Mouse (Mus musculus) kidney, embryonic 14.5 days (tissue): Measurements from ENCODE around the gene Rab11fip5. TPM values are rescaled to one million over a fixed set of nuclear protein-coding genes. Genes with fewer than 3 reads are reported as not detected.

Experiments
- ATAC-seq: fragments of 200-750 bp; cut with Nextera tagmentation; 2 replicates; pipeline ENCODE4 v1.8.0; 2017; ENCODE audit warnings: moderate number of reproducible peaks, mild to moderate bottlenecking, moderate TSS enrichment, moderate library complexity; ENCODE audit not compliant: low FRiP score, low TSS enrichment
- H3K27ac ChIP-seq: fragments of 300-500 bp; sonication (generic); 2 replicates; pipeline ENCODE4 v1.5.1; 2014; ENCODE audit warnings: low read depth, mild to moderate bottlenecking, low read length, moderate library complexity, mixed read lengths
- H3K27me3 ChIP-seq: fragments of 300-500 bp; sonication (generic); 2 replicates; pipeline ENCODE4 v1.6.1; 2014; ENCODE audit warnings: mild to moderate bottlenecking, low read length; ENCODE audit not compliant: control insufficient read depth, insufficient read depth
- H3K36me3 ChIP-seq: fragments of 300-500 bp; sonication (generic); 2 replicates; pipeline ENCODE4 v1.6.1; 2014; ENCODE audit warnings: low read length, mixed read lengths; ENCODE audit not compliant: control insufficient read depth, insufficient read depth
- H3K4me1 ChIP-seq: fragments of 300-500 bp; sonication (generic); 2 replicates; pipeline ENCODE4 v1.6.1; 2014; ENCODE audit warnings: low read length, mixed read lengths; ENCODE audit not compliant: control insufficient read depth, insufficient read depth
- H3K4me2 ChIP-seq: fragments of 300-500 bp; sonication (generic); replicated peaks from 2 replicates; pipeline ENCODE4 v1.6.1; 2014; ENCODE audit warnings: low read depth, mild to moderate bottlenecking, low read length
- H3K4me3 ChIP-seq: fragments of 300-500 bp; sonication (generic); 2 replicates; pipeline ENCODE4 v1.5.1; 2014; ENCODE audit warnings: mild to moderate bottlenecking, low read length
- H3K9ac ChIP-seq: fragments of 300-500 bp; sonication (generic); 2 replicates; pipeline ENCODE4 v1.6.1; 2014; ENCODE audit warnings: low read depth, mild to moderate bottlenecking, low read length, moderate library complexity
- H3K9me3 ChIP-seq: fragments of 300-500 bp; sonication (generic); 2 replicates; pipeline ENCODE4 v1.6.1; 2016; ENCODE audit warnings: low read length; ENCODE audit not compliant: control insufficient read depth
- WGBS: fragments of 180-500 bp; shearing (Covaris S2); extraction: QIAGEN DNeasy Blood & Tissue Kit; methylation state at CpG from one replicate; pipeline ENCODE4 v1.1.7; 2014; 5-methylcytosine and 5-hydroxymethylcytosine counted together
- polyA plus RNA-seq: library from polyadenylated mRNA; unstranded; fragments of >200 nt; fragmentation: Nextera tagmentation; extraction: Ambion mirVana; gene quantifications from 2 replicates; pipeline ENCODE4 v1.2.1, GENCODE M21; 2014

The Rab11fip5 gene
- polyA plus RNA-seq, 1 experiment from 2014 or later: 9.0 TPM

- no peaks in the 10 kb centered on the region for H3K9me3 ChIP-seq
- no peak overlapping the region for H3K4me2 ChIP-seq
- H3K4me1 ChIP-seq: peaks cover 4% of the 10 kb centered on the region; the same call in 1 of the 2 replicates
- H3K27me3 ChIP-seq: no peaks in the 10 kb centered on the region
- peak; percentile 16; the same call in 1 of the 2 replicates for ATAC-seq
- no peaks in the 10 kb centered on the region for H3K36me3 ChIP-seq
- no peak overlapping the region for H3K9ac ChIP-seq
- H3K27ac ChIP-seq: no peak overlapping the region
- H3K4me3 ChIP-seq: no peak overlapping the region
- 55% methylated on average over 7 of the region's 7 CpGs for WGBS
Observed at GRCm38 (mm10) chr6:85295384-85296167, 78.9 kb downstream of the Rab11fip5 start.

GRCm38 (mm10) chr6:85294004-85294379 is 80.4 kb downstream of the Rab11fip5 start:
- no peak for ATAC-seq
- WGBS: 61% methylated on average over 5 of the region's 5 CpGs
- H3K4me3 ChIP-seq: no peak overlapping the region
- no peaks in the 10 kb centered on the region for H3K27me3 ChIP-seq
- H3K36me3 ChIP-seq: no peaks in the 10 kb centered on the region
- no peak overlapping the region for H3K4me2 ChIP-seq
- H3K4me1 ChIP-seq: peaks cover 4% of the 10 kb centered on the region; the same call in 1 of the 2 replicates
- H3K9ac ChIP-seq: no peak overlapping the region
- H3K27ac ChIP-seq: no peak overlapping the region
- no peaks in the 10 kb centered on the region for H3K9me3 ChIP-seq

- H3K4me3 ChIP-seq: no peak overlapping the region
- no peaks in the 10 kb centered on the region for H3K27me3 ChIP-seq
- no peak overlapping the region for H3K27ac ChIP-seq
- H3K4me2 ChIP-seq: no peak overlapping the region
- H3K9ac ChIP-seq: no peak overlapping the region
- ATAC-seq: no peak
- 41% methylated on average over 10 of the region's 10 CpGs for WGBS
- H3K36me3 ChIP-seq: no peaks in the 10 kb centered on the region
- peaks cover 4% of the 10 kb centered on the region; the same call in 1 of the 2 replicates for H3K4me1 ChIP-seq
- no peaks in the 10 kb centered on the region for H3K9me3 ChIP-seq
Observed at GRCm38 (mm10) chr6:85293255-85294003, 81.0 kb downstream of the Rab11fip5 start.

GRCm38 (mm10) chr6:85290869-85291824 is 83.3 kb downstream of the Rab11fip5 start:
- 86% methylated on average over 16 of the region's 16 CpGs for WGBS
- no peak overlapping the region for H3K4me2 ChIP-seq
- H3K36me3 ChIP-seq: no peaks in the 10 kb centered on the region
- H3K27ac ChIP-seq: no peak overlapping the region
- H3K9ac ChIP-seq: no peak overlapping the region
- no peak overlapping the region for H3K4me3 ChIP-seq
- H3K9me3 ChIP-seq: no peaks in the 10 kb centered on the region
- H3K4me1 ChIP-seq: peaks cover 4% of the 10 kb centered on the region; the same call in 1 of the 2 replicates
- ATAC-seq: no peak
- no peaks in the 10 kb centered on the region for H3K27me3 ChIP-seq

GRCm38 (mm10) chr6:85288193-85288857 is 86.1 kb downstream of the Rab11fip5 start:
- H3K27ac ChIP-seq: no peak overlapping the region
- no peak for ATAC-seq
- WGBS: 83% methylated on average over 4 of the region's 4 CpGs
- no peak overlapping the region for H3K9ac ChIP-seq
- no peaks in the 10 kb centered on the region for H3K4me1 ChIP-seq
- no peaks in the 10 kb centered on the region for H3K9me3 ChIP-seq
- H3K4me3 ChIP-seq: no peak overlapping the region
- no peak overlapping the region for H3K4me2 ChIP-seq
- no peaks in the 10 kb centered on the region for H3K27me3 ChIP-seq
- H3K36me3 ChIP-seq: no peaks in the 10 kb centered on the region

- WGBS: 85% methylated on average over 13 of the region's 13 CpGs
- Histone ChIP-seq H3K9ac (no peak overlapping the region), H3K27me3 (no peaks in the 10 kb centered on the region), H3K4me1 (no peaks in the 10 kb centered on the region), H3K4me2 (no peak overlapping the region), H3K27ac (no peak overlapping the region), H3K36me3 (no peaks in the 10 kb centered on the region), H3K9me3 (no peaks in the 10 kb centered on the region), H3K4me3 (no peak overlapping the region)
- ATAC-seq: no peak
Observed at GRCm38 (mm10) chr6:85286283-85287047, 88.0 kb downstream of the Rab11fip5 start.
